Mouse (Mus musculus) naive thymus-derived CD4-positive, alpha-beta T cell, adult 2 months (primary cell): ENCODE results near the gene Gm49416.
A peak's percentile ranks its signal among the peaks of the same experiment; 100 is the strongest.

ENCODE experiments used
- DNase-seq: peaks from one replicate; pipeline ENCODE4 v3.0.0-alpha.2; 2011; ENCODE audit warnings: low read depth

Gm49416 gene

GRCm38 (mm10) chr19:8920073-8920736 lies 31.5 kb downstream of the Gm49416 start, which contains the start of gene B3gat3:
Gene B3gat3 (plus strand): TSS chr19:8920374.
- DNase-seq, result peak; percentile 80

DNA sequence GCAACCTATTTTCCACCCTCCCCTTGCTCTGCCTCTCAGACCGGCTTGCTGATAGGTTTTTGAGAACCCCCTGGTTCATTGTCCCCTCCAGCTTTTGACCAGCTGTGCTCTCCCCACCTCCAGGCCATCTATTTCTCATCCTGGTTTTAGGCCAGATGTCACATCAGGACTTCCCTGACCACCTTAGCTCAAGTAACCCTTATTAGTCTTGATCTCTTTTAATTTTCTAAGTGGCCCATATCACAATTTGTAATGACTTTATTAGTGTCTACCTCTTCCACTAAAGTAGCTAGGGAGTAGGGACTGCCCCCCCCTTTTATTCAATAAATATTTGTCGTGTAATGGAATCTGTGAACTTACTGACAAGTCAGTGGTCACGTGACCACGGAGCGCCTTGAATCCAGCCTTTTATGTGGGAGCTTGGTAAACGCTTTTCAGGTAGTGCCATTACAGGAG lies 32.1 kb downstream of the Gm49416 start:
- DNase-seq, result peak; percentile 80

GRCm38 (mm10) chr19:8921741-8922140 lies 33.0 kb downstream of the Gm49416 start:
- peak; percentile 35 for DNase-seq

DNA sequence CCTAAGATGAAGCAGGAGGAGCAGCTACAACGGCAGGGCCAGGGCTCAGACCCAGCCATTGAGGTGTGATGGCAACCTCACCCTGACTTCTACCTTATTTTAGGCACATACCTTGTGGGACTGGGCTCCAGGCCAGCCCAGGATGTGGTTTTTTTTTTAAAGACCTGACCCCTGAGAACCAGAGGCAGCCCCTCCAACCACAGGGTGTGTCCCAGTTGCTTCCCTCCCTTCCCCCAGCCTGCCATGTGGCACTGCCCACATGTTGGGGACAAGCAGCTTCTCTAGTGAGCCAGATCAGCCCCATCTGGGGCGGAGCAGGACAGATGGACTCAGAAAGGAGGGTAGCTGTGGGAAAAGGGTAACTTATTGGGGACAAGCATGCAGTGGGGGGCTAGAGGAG lies 38.0 kb downstream of the Gm49416 start:
- DNase-seq, result no peak

DNA sequence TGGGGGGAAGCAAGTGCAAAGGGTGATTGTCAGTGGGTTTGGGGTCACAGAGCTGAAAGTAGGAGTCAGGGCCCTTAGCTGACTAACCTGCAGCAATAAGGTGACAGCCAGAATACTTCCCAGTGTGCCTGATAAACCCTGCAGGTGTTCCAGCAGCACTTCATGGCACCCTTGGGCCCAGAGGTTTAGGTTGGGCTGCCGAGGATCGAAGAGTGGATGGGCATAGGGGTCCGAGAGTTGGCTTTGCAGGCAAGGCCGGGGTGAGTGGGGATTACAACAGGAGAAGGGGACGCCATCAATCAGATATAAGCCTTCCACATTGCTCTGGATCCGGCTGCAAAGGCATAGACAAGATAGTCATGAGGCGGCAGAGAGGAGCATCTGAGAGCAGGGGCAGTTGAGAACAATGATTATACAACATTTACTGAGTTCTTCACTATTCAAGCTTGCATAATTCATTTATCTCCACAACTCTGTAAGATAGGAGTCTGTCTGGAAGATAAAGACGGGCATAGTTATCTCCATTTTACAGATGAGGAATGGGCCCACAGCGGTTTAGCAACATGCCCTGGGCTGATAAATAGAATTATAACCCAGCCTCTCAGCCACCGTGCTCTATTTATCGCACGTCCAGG lies 39.3 kb downstream of the Gm49416 start:
- DNase-seq, result no peak

DNA sequence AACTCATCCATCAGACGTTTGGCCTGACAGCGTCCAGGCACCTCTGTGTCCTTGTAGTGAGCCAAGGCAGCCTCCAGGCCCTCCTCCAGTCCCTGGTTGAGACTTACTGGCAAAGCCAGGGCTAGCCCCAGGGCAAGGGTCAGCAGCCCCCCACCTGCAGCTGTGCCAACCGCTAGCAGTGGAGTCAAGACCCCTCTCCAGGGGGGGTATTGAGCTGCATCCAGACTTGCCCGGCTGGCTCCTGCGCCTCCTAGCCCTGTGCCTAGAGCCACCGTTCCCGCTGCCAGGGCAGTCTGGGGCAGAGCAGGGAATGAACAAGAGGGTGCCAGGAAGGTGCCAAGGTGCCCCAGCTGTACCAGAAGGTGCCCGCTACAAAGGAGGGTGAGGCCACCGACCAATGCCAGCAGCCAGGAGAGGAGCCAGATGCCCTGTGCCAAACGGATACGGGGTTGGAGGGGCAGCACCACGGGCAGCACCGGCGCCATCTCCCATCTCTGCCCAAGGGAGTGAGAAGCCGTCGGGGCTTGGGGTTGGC lies 40.0 kb downstream of the Gm49416 start:
- DNase-seq, result no peak

DNA sequence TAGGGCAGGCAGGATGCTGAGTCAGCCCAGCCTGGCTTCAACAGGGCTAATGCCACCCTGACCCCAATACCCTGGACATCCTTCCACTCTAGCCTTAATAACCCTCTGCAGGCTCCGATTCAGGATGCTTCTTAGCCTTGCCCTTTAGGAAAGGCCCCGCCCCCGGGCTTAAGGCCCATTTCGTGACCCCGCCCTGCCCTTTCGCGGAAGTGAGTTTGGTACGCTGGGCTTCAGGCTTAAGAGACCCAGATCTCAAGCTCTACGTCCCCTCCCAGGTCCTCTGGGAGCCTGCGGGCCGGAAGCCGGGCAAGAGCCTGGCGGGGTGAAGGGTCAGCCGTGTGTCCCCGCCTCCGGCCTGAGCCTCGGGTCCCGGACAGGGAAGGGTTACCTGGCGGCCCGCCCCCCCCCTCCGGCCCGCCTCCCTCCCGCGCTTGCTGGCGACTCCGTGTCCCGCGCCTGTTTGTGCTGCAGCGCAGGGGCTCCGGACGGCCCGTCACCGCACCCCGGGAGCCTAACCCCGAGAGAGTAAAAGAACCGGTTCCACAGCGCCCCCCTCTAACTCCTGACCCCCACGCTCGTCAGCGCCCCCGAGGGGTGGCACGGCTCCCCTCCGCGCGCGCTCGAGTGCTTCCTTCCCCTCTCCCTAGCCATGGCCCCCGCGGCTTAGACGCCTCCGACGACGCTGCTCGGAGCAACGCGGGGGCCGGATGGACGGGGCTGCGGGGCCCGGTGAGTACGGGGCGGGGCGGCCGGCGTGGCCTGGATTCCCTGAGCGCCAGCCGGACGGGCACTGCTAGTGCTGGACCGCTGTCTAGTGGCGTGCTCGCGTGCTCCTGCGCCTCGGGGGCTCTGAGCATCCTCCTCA lies 40.7 kb downstream of the Gm49416 start, which contains the start of the genes Rom1 and Eml3:
Rom1 (minus strand) TSS at position 133 of the 865 bp plus-strand sequence.
Eml3 (plus strand) TSS at position 329 of the 865 bp plus-strand sequence.
- DNase-seq, result peak; percentile 84

GRCm38 (mm10) chr19:8930117-8930516 lies 41.4 kb downstream of the Gm49416 start:
- no peak for DNase-seq

DNA sequence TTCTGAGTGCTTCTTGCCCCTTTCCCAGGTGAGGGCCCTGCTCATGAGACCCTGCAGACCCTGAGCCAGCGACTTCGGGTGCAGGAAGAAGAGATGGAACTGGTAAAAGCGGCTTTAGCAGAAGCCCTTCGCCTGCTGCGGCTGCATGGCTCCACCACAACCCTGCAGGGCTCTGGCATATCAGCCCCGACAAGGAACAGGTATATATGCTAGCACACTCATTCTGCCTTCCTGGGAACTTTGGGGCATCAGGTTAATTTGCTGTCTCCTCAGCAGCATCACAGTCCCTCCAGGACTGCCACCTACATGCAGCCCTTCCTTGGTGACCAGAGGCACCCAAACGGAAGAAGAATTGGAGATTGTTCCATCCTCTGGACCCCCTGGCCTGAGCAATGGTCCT lies 42.0 kb downstream of the Gm49416 start:
- DNase-seq, result no peak

DNA sequence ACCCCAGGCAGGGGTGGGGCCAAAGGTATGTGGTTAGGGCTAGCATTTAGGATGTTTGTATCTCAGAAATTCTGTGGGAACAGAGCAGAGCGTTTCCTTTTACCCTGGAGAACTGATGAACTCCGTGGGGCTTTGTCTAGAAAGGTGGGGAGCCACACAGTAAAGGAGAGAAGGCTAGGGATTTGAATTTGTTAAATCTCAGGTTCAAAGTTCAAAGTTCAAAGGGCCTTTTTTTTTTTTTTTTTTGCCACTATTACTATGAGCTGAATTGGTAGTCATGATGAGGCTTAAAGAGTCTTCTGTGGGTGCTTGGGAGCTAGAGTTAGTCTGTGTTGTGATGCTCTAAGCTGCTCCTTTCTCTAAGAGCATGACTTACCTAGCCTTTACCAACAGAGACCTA lies 48.0 kb downstream of the Gm49416 start:
- DNase-seq, result no peak

- no peak for DNase-seq
Measured at GRCm38 (mm10) chr19:8940526-8941133, 51.9 kb downstream of the Gm49416 start.

DNA sequence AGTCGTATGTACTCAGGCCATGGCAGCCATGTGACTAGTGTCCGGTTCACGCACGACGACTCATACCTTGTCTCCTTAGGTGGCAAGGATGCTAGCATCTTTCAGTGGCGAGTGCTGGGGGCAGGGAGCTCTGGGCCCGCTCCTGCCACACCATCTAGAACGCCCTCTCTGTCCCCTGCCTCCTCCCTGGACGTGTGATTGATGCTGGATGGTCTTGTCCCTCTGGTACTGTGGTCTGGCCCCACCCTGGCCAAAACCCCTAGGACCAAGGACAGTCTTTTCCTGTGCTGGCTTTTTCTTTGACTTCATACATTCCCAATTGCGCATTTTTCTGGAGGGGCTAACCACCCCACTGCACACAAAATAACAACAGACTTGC lies 52.4 kb downstream of the Gm49416 start:
- DNase-seq, result no peak

- DNase-seq, result peak; percentile 98
Measured at GRCm38 (mm10) chr19:8941515-8942217, 52.9 kb downstream of the Gm49416 start, which contains the start of gene Mta2. Gene Mta2 (plus strand): TSS chr19:8941875.

GRCm38 (mm10) chr19:8942276-8942964 lies 53.7 kb downstream of the Gm49416 start:
- no peak for DNase-seq

DNA sequence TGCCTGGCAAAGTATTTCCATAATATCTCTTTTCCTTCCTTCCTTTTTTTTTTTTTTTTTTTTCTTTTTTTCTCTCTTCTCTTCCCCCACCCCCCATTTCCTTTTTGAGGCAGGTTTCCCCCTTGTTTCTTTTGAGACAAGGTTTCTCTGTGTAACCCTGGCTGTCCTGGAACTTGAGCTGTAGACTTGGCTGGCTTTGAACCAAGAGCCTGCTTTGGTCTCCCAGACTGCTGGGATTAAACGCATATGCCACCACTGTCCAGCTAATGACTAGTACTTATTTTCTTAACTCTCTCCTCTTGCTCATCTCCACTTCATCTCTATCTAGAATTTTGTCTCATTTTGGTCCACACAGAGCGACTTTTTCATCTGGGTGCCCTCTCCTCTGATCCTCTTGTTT lies 54.3 kb downstream of the Gm49416 start:
- no peak for DNase-seq

DNA sequence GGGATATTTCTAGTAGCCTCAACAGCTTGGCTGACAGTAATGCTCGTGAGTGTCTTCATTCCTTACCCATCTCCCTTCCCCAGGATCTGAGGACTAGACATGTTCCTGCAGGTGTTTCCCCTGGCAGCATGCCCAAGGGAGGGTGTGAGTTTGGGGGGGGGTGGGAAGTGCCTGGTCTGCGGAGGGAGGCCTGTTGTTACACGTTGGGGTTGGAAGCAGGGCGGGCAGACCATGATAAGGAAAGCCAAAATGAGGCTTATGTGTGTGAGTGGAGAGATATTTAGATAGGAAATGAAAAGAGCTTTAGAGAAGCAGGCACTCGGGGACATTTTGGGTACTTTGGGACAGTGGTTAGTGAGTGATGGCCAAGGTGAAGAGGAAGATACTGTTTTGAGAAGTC lies 55.3 kb downstream of the Gm49416 start:
- DNase-seq, result no peak

DNA sequence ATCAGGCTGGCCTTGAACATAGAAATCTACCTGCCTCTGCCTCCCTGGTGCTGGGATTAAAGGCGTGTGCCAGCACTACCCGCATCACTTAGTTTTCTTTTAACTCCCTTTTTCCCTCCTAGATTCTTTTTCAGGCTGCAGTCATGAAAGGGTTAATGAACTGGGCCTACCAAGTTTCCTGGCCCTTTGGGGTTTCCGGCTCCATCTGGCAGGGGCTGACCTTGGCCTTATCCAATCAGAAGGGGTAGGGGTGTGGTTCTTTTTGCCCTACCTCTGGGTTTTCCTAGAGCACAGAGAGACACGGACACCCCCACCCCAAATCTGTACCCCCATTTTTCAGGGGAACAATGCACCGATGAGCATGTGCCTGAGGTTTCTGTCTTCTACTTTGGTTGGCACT lies 56.0 kb downstream of the Gm49416 start:
- DNase-seq, result peak; percentile 73
